Mouse (Mus musculus): ENCODE data around the gene Slc27a2.
A peak's percentile ranks its signal among the peaks of the same experiment; 100 is the strongest.
"Not testable (repeated sequence)": the region's sequence is repeated elsewhere in the genome, so short reads cannot be mapped to it uniquely, and the experiment has no call there.

Slc27a2 gene

GRCm38 (mm10) chr2:126552357-126553290, at the start of gene Slc27a2:
Gene Slc27a2 (plus strand): TSS chr2:126552407.
- no peak for DNase-seq (ENCODE audit: low spot score)

GRCm38 (mm10) chr2:126505156-126505555, 47.1 kb upstream of the Slc27a2 start:
- DNase-seq (ENCODE audit: low spot score) = peak; percentile 30

GRCm38 (mm10) chr2:126507477-126507876, 44.7 kb upstream of the Slc27a2 start:
- no peak for DNase-seq (ENCODE audit: low spot score)

GRCm38 (mm10) chr2:126508228-126508627, 44.0 kb upstream of the Slc27a2 start:
- DNase-seq (ENCODE audit: low spot score) = no peak

GRCm38 (mm10) chr2:126515069-126515826, 37.0 kb upstream of the Slc27a2 start:
- DNase-seq (ENCODE audit: low spot score) = no peak

GRCm38 (mm10) chr2:126519872-126520581, 32.2 kb upstream of the Slc27a2 start:
- no peak for DNase-seq (ENCODE audit: low spot score)

- DNase-seq (ENCODE audit: low spot score) = peak; percentile 84
These were observed 31.4 kb upstream of the Slc27a2 start for GRCm38 (mm10) chr2:126520828-126521227.

- no peak for DNase-seq (ENCODE audit: low spot score)
These were observed 30.7 kb upstream of the Slc27a2 start for GRCm38 (mm10) chr2:126521471-126521870.

- no peak for DNase-seq (ENCODE audit: low spot score)
These were observed 30.2 kb upstream of the Slc27a2 start for GRCm38 (mm10) chr2:126522056-126522455.

- DNase-seq (ENCODE audit: low spot score) = not testable (repeated sequence)
These were observed 29.0 kb upstream of the Slc27a2 start for GRCm38 (mm10) chr2:126523101-126523745.

- no peak for DNase-seq (ENCODE audit: low spot score)
These were observed 27.9 kb upstream of the Slc27a2 start for GRCm38 (mm10) chr2:126524271-126524670.

- DNase-seq (ENCODE audit: low spot score) = no peak
These were observed 24.7 kb upstream of the Slc27a2 start for GRCm38 (mm10) chr2:126527461-126527860.

- DNase-seq (ENCODE audit: low spot score) = no peak
These were observed 21.6 kb upstream of the Slc27a2 start for GRCm38 (mm10) chr2:126530581-126530980.

- DNase-seq (ENCODE audit: low spot score) = no peak
These were observed 14.6 kb upstream of the Slc27a2 start for GRCm38 (mm10) chr2:126537654-126538053.

- no peak for DNase-seq (ENCODE audit: low spot score)
These were observed 11.7 kb upstream of the Slc27a2 start for GRCm38 (mm10) chr2:126540390-126540925.

- DNase-seq (ENCODE audit: low spot score) = no peak
These were observed 10.0 kb upstream of the Slc27a2 start for GRCm38 (mm10) chr2:126542211-126542610.

- no peak for DNase-seq (ENCODE audit: low spot score)
These were observed 6.9 kb upstream of the Slc27a2 start for GRCm38 (mm10) chr2:126545297-126545696.

- no peak for DNase-seq (ENCODE audit: low spot score)
These were observed 5.8 kb upstream of the Slc27a2 start for GRCm38 (mm10) chr2:126546392-126546791.

GRCm38 (mm10) chr2:126549681-126550080, 2.5 kb upstream of the Slc27a2 start:
- no peak for DNase-seq (ENCODE audit: low spot score)

GRCm38 (mm10) chr2:126551244-126551890, 840 bp upstream of the Slc27a2 start:
- no peak for DNase-seq (ENCODE audit: low spot score)

- no peak for DNase-seq (ENCODE audit: low spot score)
These were observed 311 bp upstream of the Slc27a2 start for GRCm38 (mm10) chr2:126551896-126552295.
